Mouse (Mus musculus) kidney, adult 2 months (tissue): ENCODE results near the gene BC100530.

ENCODE experiments used
- CTCF ChIP-seq: fragments of 200-500 bp; conservative IDR thresholded peaks from 2 replicates; pipeline ENCODE4 v1.5.1; 2011; ENCODE audit warnings: low read depth, mild to moderate bottlenecking, control low read depth, low read length, moderate library complexity, mixed read lengths; ENCODE audit not compliant: insufficient read depth, insufficient read length
- POLR2A ChIP-seq: fragments of 200-500 bp; IDR thresholded peaks from one replicate; pipeline ENCODE4 v1.6.1; 2011; ENCODE audit warnings: low read depth, low read length, control low read depth

DNA sequence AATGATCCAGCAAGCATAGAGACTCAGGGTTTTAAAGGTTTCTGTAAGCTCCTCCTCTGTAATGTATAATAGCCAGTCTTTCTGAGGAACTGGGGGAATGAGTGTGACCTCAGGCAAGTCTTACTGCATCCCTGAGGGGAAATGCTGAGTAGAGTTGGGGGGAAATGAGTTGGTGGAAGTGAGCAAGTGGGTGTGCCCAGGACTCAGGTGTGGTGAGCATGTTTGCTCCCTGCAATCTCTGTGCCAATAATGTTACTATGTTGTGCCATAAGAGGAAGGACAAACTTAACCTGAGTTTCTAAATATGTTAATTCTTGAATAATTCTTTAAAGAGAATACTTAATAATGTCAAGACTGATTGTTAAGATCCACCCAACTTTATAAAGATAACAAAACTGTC is 40.8 kb upstream of the BC100530 start, which contains the start of gene Stfa2:
- no peak for TF ChIP-seq CTCF
- no peak for TF ChIP-seq POLR2A
